Mouse (Mus musculus) yolk sac, embryonic 10.5 days (tissue): ENCODE results near the gene Hexim2.

Source experiments
- DNase-seq: peaks from one replicate; pipeline ENCODE4 v3.0.0-alpha.2; 2017; ENCODE audit warnings: low spot score

Hexim2 gene

GRCm38 (mm10) chr11:103173041-103173770, 41.0 kb downstream of the Hexim2 start:
- no peak for DNase-seq

GRCm38 (mm10) chr11:103173771-103174344, 41.6 kb downstream of the Hexim2 start:
- DNase-seq, result no peak

GRCm38 (mm10) chr11:103174411-103174832, 42.2 kb downstream of the Hexim2 start:
- DNase-seq, result no peak

GRCm38 (mm10) chr11:103174891-103175391, 42.7 kb downstream of the Hexim2 start:
- DNase-seq, result no peak

GRCm38 (mm10) chr11:103175688-103176442, 43.6 kb downstream of the Hexim2 start:
- DNase-seq, result no peak

- no peak for DNase-seq
These were observed 44.3 kb downstream of the Hexim2 start for GRCm38 (mm10) chr11:103176510-103176909.

- no peak for DNase-seq
These were observed 45.0 kb downstream of the Hexim2 start for GRCm38 (mm10) chr11:103177216-103177615.

GRCm38 (mm10) chr11:103177815-103178485, 45.7 kb downstream of the Hexim2 start:
- no peak for DNase-seq

GRCm38 (mm10) chr11:103178748-103179147, 46.5 kb downstream of the Hexim2 start:
- DNase-seq, result no peak

- no peak for DNase-seq
These were observed 48.2 kb downstream of the Hexim2 start for GRCm38 (mm10) chr11:103180426-103180825.

GRCm38 (mm10) chr11:103181349-103181748, 49.1 kb downstream of the Hexim2 start:
- no peak for DNase-seq

GRCm38 (mm10) chr11:103181911-103182310, 49.7 kb downstream of the Hexim2 start:
- peak; percentile 86 for DNase-seq

- DNase-seq, result no peak
These were observed 52.7 kb downstream of the Hexim2 start for GRCm38 (mm10) chr11:103184891-103185290.
